Mouse (Mus musculus): ENCODE measurements around the gene Hba-a2. TPM values are rescaled to one million over a fixed set of nuclear protein-coding genes. Genes with fewer than 3 reads are reported as not detected.
"Not testable (repeated sequence)": the region's sequence is repeated elsewhere in the genome, so short reads cannot be mapped to it uniquely, and the experiment has no call there.

Gene Hba-a2
- polyA plus RNA-seq, 1 experiment from 2014 or later = 7,810 TPM

GRCm38 (mm10) chr11:32285031-32285775 is 11.1 kb upstream of the Hba-a2 start:
- H3K4me2 ChIP-seq = no peak overlapping the region
- no peak for ATAC-seq (ENCODE audit: insufficient number of reproducible peaks, insufficient read depth, low FRiP score, low TSS enrichment, low read depth)
- H3K36me3 ChIP-seq = no peaks in the 10 kb centered on the region
- H3K27ac ChIP-seq = no peak overlapping the region
- H3K27me3 ChIP-seq = peaks cover 13% of the 10 kb centered on the region
- no peak overlapping the region for H3K9ac ChIP-seq
- H3K4me3 ChIP-seq = no peak overlapping the region
- H3K9me3 ChIP-seq = no peaks in the 10 kb centered on the region
- H3K4me1 ChIP-seq = no peaks in the 10 kb centered on the region
- WGBS = 87% methylated on average over 7 of the region's 7 CpGs

- H3K36me3 ChIP-seq; ATAC-seq (ENCODE audit: insufficient number of reproducible peaks, insufficient read depth, low FRiP score, low TSS enrichment, low read depth); H3K9ac ChIP-seq; H3K4me2 ChIP-seq; H3K27ac ChIP-seq; H3K4me3 ChIP-seq; H3K4me1 ChIP-seq; H3K9me3 ChIP-seq: not testable (repeated sequence)
- H3K27me3 ChIP-seq = peaks cover 13% of the 10 kb centered on the region
Observed at GRCm38 (mm10) chr11:32285887-32286286, 10.4 kb upstream of the Hba-a2 start.

GRCm38 (mm10) chr11:32286695-32287492 is 9.4 kb upstream of the Hba-a2 start, which contains the start of gene Hbq1b:
TSS of gene Hbq1b (plus strand) at chr11:32286965.
- 18% methylated on average over 30 of the region's 33 CpGs for WGBS
- not testable (repeated sequence) for ATAC-seq (ENCODE audit: insufficient number of reproducible peaks, insufficient read depth, low FRiP score, low TSS enrichment, low read depth)
- H3K9ac ChIP-seq = peak within 1 kb of the TSS; percentile 46; the same call in 1 of the 2 replicates

GRCm38 (mm10) chr11:32287493-32287825 is 8.8 kb upstream of the Hba-a2 start:
- Histone ChIP-seq H3K4me1 (no peaks in the 10 kb centered on the region), H3K9ac (no peak overlapping the region), H3K27ac (no peak overlapping the region; the same call in 1 of the 2 replicates), H3K9me3 (no peaks in the 10 kb centered on the region), H3K36me3 (no peaks in the 10 kb centered on the region), H3K4me2 (no peak overlapping the region), H3K4me3 (no peak overlapping the region), H3K27me3 (peaks cover 13% of the 10 kb centered on the region)
- 70% methylated on average over 9 of the region's 9 CpGs for WGBS
- ATAC-seq (ENCODE audit: insufficient number of reproducible peaks, insufficient read depth, low FRiP score, low TSS enrichment, low read depth) = no peak

More at GRCm38 (mm10) chr11:32286695-32287492, 9.4 kb upstream of the Hba-a2 start, which contains the start of gene Hbq1b:
- H3K4me1 ChIP-seq, H3K27ac ChIP-seq, H3K36me3 ChIP-seq, H3K9me3 ChIP-seq: not testable (repeated sequence)
- Histone ChIP-seq H3K4me3 (peak within 1 kb of the TSS; percentile 32), H3K4me2 (peak within 1 kb of the TSS; percentile 60), H3K27me3 (peaks cover 13% of the 10 kb centered on the region)

- not testable (repeated sequence) for ATAC-seq (ENCODE audit: insufficient number of reproducible peaks, insufficient read depth, low FRiP score, low TSS enrichment, low read depth); H3K27ac ChIP-seq; H3K4me3 ChIP-seq; H3K4me2 ChIP-seq; H3K4me1 ChIP-seq; H3K36me3 ChIP-seq; H3K9me3 ChIP-seq
- 83% methylated on average over 4 of the region's 4 CpGs for WGBS
- Histone ChIP-seq H3K9ac (peak overlapping the region; percentile 27; the same call in 1 of the 2 replicates), H3K27me3 (peaks cover 16% of the 10 kb centered on the region)
Observed at GRCm38 (mm10) chr11:32292819-32293218, 3.5 kb upstream of the Hba-a2 start.

- H3K27ac ChIP-seq; H3K36me3 ChIP-seq; H3K4me3 ChIP-seq; ATAC-seq (ENCODE audit: insufficient number of reproducible peaks, insufficient read depth, low FRiP score, low TSS enrichment, low read depth); H3K4me2 ChIP-seq; H3K9me3 ChIP-seq; H3K4me1 ChIP-seq; H3K9ac ChIP-seq: not testable (repeated sequence)
- WGBS = 78% methylated on average over 3 of the region's 3 CpGs
- peaks cover 12% of the 10 kb centered on the region for H3K27me3 ChIP-seq
Observed at GRCm38 (mm10) chr11:32293479-32293878, 2.8 kb upstream of the Hba-a2 start.

- H3K9me3 ChIP-seq; ATAC-seq (ENCODE audit: insufficient number of reproducible peaks, insufficient read depth, low FRiP score, low TSS enrichment, low read depth); H3K4me1 ChIP-seq; H3K36me3 ChIP-seq; H3K9ac ChIP-seq; H3K4me3 ChIP-seq; H3K4me2 ChIP-seq; H3K27ac ChIP-seq: not testable (repeated sequence)
- 43% methylated on average over 2 of the region's 2 CpGs for WGBS
- peaks cover 28% of the 10 kb centered on the region for H3K27me3 ChIP-seq
Observed at GRCm38 (mm10) chr11:32297417-32297816, 1.1 kb downstream of the Hba-a2 start.

GRCm38 (mm10) chr11:32297866-32298531 is 1.7 kb downstream of the Hba-a2 start:
- H3K4me2 ChIP-seq = no peak overlapping the region
- 93% methylated on average over 1 of the region's 1 CpGs for WGBS
- no peak for ATAC-seq (ENCODE audit: insufficient number of reproducible peaks, insufficient read depth, low FRiP score, low TSS enrichment, low read depth)

GRCm38 (mm10) chr11:32298532-32298918 is 2.2 kb downstream of the Hba-a2 start:
- Histone ChIP-seq H3K4me1 (no peaks in the 10 kb centered on the region), H3K27me3 (peaks cover 28% of the 10 kb centered on the region), H3K27ac (no peak overlapping the region), H3K9me3 (no peaks in the 10 kb centered on the region), H3K4me2 (no peak overlapping the region), H3K4me3 (no peak overlapping the region), H3K36me3 (no peaks in the 10 kb centered on the region), H3K9ac (no peak overlapping the region)
- ATAC-seq (ENCODE audit: insufficient number of reproducible peaks, insufficient read depth, low FRiP score, low TSS enrichment, low read depth) = no peak
- 97% methylated on average over 2 of the region's 2 CpGs for WGBS

More at GRCm38 (mm10) chr11:32297866-32298531, 1.7 kb downstream of the Hba-a2 start:
- Histone ChIP-seq H3K36me3 (no peaks in the 10 kb centered on the region), H3K27me3 (peaks cover 28% of the 10 kb centered on the region), H3K9me3 (no peaks in the 10 kb centered on the region), H3K9ac (no peak overlapping the region), H3K4me1 (no peaks in the 10 kb centered on the region), H3K27ac (no peak overlapping the region), H3K4me3 (no peak overlapping the region)

- not testable (repeated sequence) for H3K4me1 ChIP-seq; H3K36me3 ChIP-seq; ATAC-seq (ENCODE audit: insufficient number of reproducible peaks, insufficient read depth, low FRiP score, low TSS enrichment, low read depth); H3K27ac ChIP-seq; H3K9me3 ChIP-seq; H3K9ac ChIP-seq
- WGBS = 5% methylated on average over 16 of the region's 16 CpGs
- peak within 1 kb of the TSS; percentile 52 for H3K4me2 ChIP-seq
- H3K4me3 ChIP-seq = peak within 1 kb of the TSS; percentile 23
- peaks cover 22% of the 10 kb centered on the region for H3K27me3 ChIP-seq
Observed at GRCm38 (mm10) chr11:32299865-32300264, 3.6 kb downstream of the Hba-a2 start, which contains the start of gene Hbq1a. TSS of gene Hbq1a (plus strand) at chr11:32300069.
